Mouse (Mus musculus): ENCODE measurements at regions not wholly inside any gene's neighbourhood (a gene's known extent, or its start where the extent isn't known, plus 50 kb on each side); places are given as distances from the start of the nearest gene placed in this dataset.

GRCm38 (mm10) chr10:15441216-15441615, 723.2 kb upstream of the Gje1 start:
- Histone ChIP-seq H3K27me3 (ENCODE audit: control insufficient read depth, insufficient read depth, low read length) (no peaks in the 10 kb centered on the region), H3K9me3 (ENCODE audit: control insufficient read depth, low read depth, low read length) (no peaks in the 10 kb centered on the region), H3K27ac (ENCODE audit: low read length) (no peak overlapping the region), H3K9ac (replicated peaks; ENCODE audit: low read depth, low read length) (no peak overlapping the region), H3K36me3 (ENCODE audit: control insufficient read depth, insufficient read depth, low read length) (no peaks in the 10 kb centered on the region), H3K4me2 (replicated peaks; ENCODE audit: low read depth, low read length) (no peak overlapping the region), H3K4me1 (ENCODE audit: control insufficient read depth, insufficient read depth, low read length) (no peaks in the 10 kb centered on the region), H3K4me3 (ENCODE audit: low read depth, low read length) (no peak overlapping the region)
- 80% methylated on average over 1 of the region's 1 CpGs for WGBS
- no peak for ATAC-seq (ENCODE audit: insufficient number of reproducible peaks, insufficient read depth, low FRiP score, low read depth)

DNA sequence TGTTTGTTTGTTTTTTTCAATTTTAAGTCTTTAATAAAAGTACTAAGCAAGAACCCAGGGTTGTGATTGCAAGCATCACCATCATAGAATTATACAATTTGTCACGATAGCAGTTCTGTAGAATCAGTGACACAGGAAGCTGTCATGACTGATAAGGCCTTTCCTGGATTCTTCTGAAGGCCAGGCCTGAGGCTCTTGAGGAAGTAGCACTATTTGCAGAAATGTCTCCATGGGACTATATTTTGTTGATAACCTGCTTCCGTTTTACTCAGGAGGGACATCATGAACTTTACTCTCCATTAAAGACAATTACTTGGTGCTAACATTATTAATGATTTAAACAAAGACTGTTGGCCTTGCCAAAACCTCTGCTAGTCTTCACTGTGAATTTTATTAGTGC, 708.7 kb upstream of the Gje1 start:
- Histone ChIP-seq H3K4me1 (ENCODE audit: control insufficient read depth, insufficient read depth, low read length) (no peaks in the 10 kb centered on the region), H3K9ac (replicated peaks; ENCODE audit: low read depth, low read length) (no peak overlapping the region), H3K4me2 (replicated peaks; ENCODE audit: low read depth, low read length) (no peak overlapping the region), H3K4me3 (ENCODE audit: low read depth, low read length) (no peak overlapping the region), H3K36me3 (ENCODE audit: control insufficient read depth, insufficient read depth, low read length) (no peaks in the 10 kb centered on the region), H3K9me3 (ENCODE audit: control insufficient read depth, low read depth, low read length) (no peaks in the 10 kb centered on the region), H3K27ac (ENCODE audit: low read length) (no peak overlapping the region), H3K27me3 (ENCODE audit: control insufficient read depth, insufficient read depth, low read length) (no peaks in the 10 kb centered on the region)
- WGBS = 66% methylated on average over 2 of the region's 2 CpGs
- ATAC-seq (ENCODE audit: insufficient number of reproducible peaks, insufficient read depth, low FRiP score, low read depth) = no peak

DNA sequence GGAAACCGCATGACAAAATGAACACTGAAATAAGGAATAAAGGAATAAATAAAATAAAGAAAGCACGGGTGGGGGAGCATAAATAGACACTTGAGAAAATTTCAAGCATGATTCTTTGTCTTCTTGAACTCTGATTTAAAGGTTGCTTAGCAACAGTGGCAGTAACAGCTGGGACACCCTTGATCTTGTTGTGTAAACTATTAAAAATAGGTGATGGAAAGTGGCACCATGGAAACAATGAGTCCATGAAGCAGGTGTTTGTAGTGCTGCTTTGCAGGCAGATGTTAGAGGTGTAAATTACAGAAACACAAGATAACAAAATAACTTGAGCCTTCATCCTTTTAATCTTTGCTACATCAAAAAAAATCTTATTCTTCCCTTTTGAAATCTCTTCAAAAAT, 688.2 kb upstream of the Gje1 start:
- Histone ChIP-seq H3K4me2 (replicated peaks; ENCODE audit: low read depth, low read length) (no peak overlapping the region), H3K36me3 (ENCODE audit: control insufficient read depth, insufficient read depth, low read length) (no peaks in the 10 kb centered on the region), H3K9ac (replicated peaks; ENCODE audit: low read depth, low read length) (no peak overlapping the region), H3K27me3 (ENCODE audit: control insufficient read depth, insufficient read depth, low read length) (no peaks in the 10 kb centered on the region), H3K4me1 (ENCODE audit: control insufficient read depth, insufficient read depth, low read length) (no peaks in the 10 kb centered on the region), H3K9me3 (ENCODE audit: control insufficient read depth, low read depth, low read length) (no peaks in the 10 kb centered on the region), H3K27ac (ENCODE audit: low read length) (no peak overlapping the region), H3K4me3 (ENCODE audit: low read depth, low read length) (no peak overlapping the region)
- ATAC-seq (ENCODE audit: insufficient number of reproducible peaks, insufficient read depth, low FRiP score, low read depth) = no peak
- 43% methylated on average over 2 of the region's 2 CpGs for WGBS

DNA sequence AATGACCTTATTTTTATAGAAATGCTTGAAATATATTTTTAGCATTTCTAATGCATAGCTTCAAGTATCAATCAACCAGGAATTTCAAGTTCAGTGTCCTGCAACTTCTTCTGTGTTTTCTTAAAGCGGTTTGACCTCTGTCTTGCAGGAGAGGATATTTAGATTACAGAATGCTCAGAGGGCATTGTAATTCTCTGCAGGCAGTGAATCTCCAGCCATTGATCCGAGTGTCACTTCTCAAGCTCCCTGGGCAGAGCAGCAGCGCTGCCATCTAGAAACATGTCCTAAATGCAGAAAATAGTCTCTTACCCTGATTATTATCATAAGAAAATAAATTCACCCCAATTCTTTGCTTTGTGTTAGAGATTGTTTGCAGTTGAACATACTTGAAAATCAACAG, 687.7 kb upstream of the Gje1 start:
- no peak overlapping the region for H3K27ac ChIP-seq (ENCODE audit: low read length)
- no peaks in the 10 kb centered on the region for H3K9me3 ChIP-seq (ENCODE audit: control insufficient read depth, low read depth, low read length)
- H3K27me3 ChIP-seq (ENCODE audit: control insufficient read depth, insufficient read depth, low read length) = no peaks in the 10 kb centered on the region
- no peak for ATAC-seq (ENCODE audit: insufficient number of reproducible peaks, insufficient read depth, low FRiP score, low read depth)
- H3K9ac ChIP-seq (replicated peaks; ENCODE audit: low read depth, low read length) = no peak overlapping the region
- no peak overlapping the region for H3K4me3 ChIP-seq (ENCODE audit: low read depth, low read length)
- WGBS = 28% methylated on average over 3 of the region's 3 CpGs
- H3K4me2 ChIP-seq (replicated peaks; ENCODE audit: low read depth, low read length) = no peak overlapping the region
- H3K4me1 ChIP-seq (ENCODE audit: control insufficient read depth, insufficient read depth, low read length) = no peaks in the 10 kb centered on the region
- no peaks in the 10 kb centered on the region for H3K36me3 ChIP-seq (ENCODE audit: control insufficient read depth, insufficient read depth, low read length)

DNA sequence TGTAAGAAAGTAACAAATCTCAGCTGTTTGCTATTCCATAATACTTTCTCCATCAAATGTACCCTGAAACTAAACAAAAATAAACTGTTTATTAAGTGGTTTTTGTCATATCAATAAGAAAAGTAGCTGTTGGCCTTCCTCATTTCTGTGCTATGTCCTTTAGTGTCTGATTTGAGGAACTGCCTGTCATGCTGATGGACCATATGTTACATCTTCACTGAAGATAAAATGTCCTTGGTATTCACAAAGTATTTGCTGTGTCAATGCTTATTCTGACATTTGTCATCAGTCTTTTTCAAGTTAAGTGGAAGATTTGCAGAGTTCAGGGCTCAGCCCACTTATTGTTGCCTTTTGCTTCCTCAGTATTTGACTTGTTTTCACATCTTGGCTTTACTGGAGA, 682.0 kb upstream of the Gje1 start:
- no peak for ATAC-seq (ENCODE audit: insufficient number of reproducible peaks, insufficient read depth, low FRiP score, low read depth)
- no peaks in the 10 kb centered on the region for H3K4me1 ChIP-seq (ENCODE audit: control insufficient read depth, insufficient read depth, low read length)
- H3K4me2 ChIP-seq (replicated peaks; ENCODE audit: low read depth, low read length) = no peak overlapping the region
- H3K4me3 ChIP-seq (ENCODE audit: low read depth, low read length) = no peak overlapping the region
- no peak overlapping the region for H3K27ac ChIP-seq (ENCODE audit: low read length)
- H3K27me3 ChIP-seq (ENCODE audit: control insufficient read depth, insufficient read depth, low read length) = no peaks in the 10 kb centered on the region
- no peaks in the 10 kb centered on the region for H3K36me3 ChIP-seq (ENCODE audit: control insufficient read depth, insufficient read depth, low read length)
- no peak overlapping the region for H3K9ac ChIP-seq (replicated peaks; ENCODE audit: low read depth, low read length)
- H3K9me3 ChIP-seq (ENCODE audit: control insufficient read depth, low read depth, low read length) = no peaks in the 10 kb centered on the region

- WGBS = 15% methylated on average over 1 of the region's 1 CpGs
- no peaks in the 10 kb centered on the region for H3K4me1 ChIP-seq (ENCODE audit: control insufficient read depth, insufficient read depth, low read length)
- ATAC-seq (ENCODE audit: insufficient number of reproducible peaks, insufficient read depth, low FRiP score, low read depth) = no peak
Measured at GRCm38 (mm10) chr10:15397114-15397513, 679.1 kb upstream of the Gje1 start.

DNA sequence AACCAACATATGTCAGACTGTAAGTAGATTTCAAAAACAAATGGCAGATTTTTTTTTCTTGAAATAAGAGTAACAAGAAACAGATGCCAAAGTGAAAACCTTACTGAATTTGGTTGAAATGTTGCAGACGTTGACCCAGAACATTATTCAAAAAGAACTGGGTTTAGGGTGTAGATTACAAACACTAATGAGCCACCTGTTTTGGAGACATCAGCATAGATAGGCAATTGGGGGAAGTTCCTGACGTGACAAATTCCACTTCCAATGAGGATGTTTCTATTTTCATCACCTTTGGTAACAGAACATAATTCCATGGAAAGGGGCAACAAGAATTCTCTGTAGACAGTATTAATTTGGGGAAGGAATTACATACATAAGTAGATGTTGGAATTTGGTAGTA, 677.3 kb upstream of the Gje1 start:
- no peak overlapping the region for H3K4me3 ChIP-seq (ENCODE audit: low read depth, low read length)
- no peaks in the 10 kb centered on the region for H3K27me3 ChIP-seq (ENCODE audit: control insufficient read depth, insufficient read depth, low read length)
- 53% methylated on average over 2 of the region's 2 CpGs for WGBS
- no peak overlapping the region for H3K27ac ChIP-seq (ENCODE audit: low read length)
- no peak for ATAC-seq (ENCODE audit: insufficient number of reproducible peaks, insufficient read depth, low FRiP score, low read depth)
- no peak overlapping the region for H3K4me2 ChIP-seq (replicated peaks; ENCODE audit: low read depth, low read length)
- H3K9ac ChIP-seq (replicated peaks; ENCODE audit: low read depth, low read length) = no peak overlapping the region
- H3K4me1 ChIP-seq (ENCODE audit: control insufficient read depth, insufficient read depth, low read length) = no peaks in the 10 kb centered on the region
- no peaks in the 10 kb centered on the region for H3K36me3 ChIP-seq (ENCODE audit: control insufficient read depth, insufficient read depth, low read length)
- H3K9me3 ChIP-seq (ENCODE audit: control insufficient read depth, low read depth, low read length) = no peaks in the 10 kb centered on the region

More at GRCm38 (mm10) chr10:15397114-15397513, 679.1 kb upstream of the Gje1 start:
- Histone ChIP-seq H3K9ac (replicated peaks; ENCODE audit: low read depth, low read length) (no peak overlapping the region), H3K4me3 (ENCODE audit: low read depth, low read length) (no peak overlapping the region), H3K27ac (ENCODE audit: low read length) (no peak overlapping the region), H3K27me3 (ENCODE audit: control insufficient read depth, insufficient read depth, low read length) (no peaks in the 10 kb centered on the region), H3K36me3 (ENCODE audit: control insufficient read depth, insufficient read depth, low read length) (no peaks in the 10 kb centered on the region), H3K9me3 (ENCODE audit: control insufficient read depth, low read depth, low read length) (no peaks in the 10 kb centered on the region), H3K4me2 (replicated peaks; ENCODE audit: low read depth, low read length) (no peak overlapping the region)

GRCm38 (mm10) chr10:15392027-15392816, 674.2 kb upstream of the Gje1 start:
- WGBS = 53% methylated on average over 5 of the region's 5 CpGs
- Histone ChIP-seq H3K27ac (ENCODE audit: low read length) (no peak overlapping the region), H3K27me3 (ENCODE audit: control insufficient read depth, insufficient read depth, low read length) (no peaks in the 10 kb centered on the region), H3K4me2 (replicated peaks; ENCODE audit: low read depth, low read length) (no peak overlapping the region), H3K36me3 (ENCODE audit: control insufficient read depth, insufficient read depth, low read length) (no peaks in the 10 kb centered on the region), H3K4me1 (ENCODE audit: control insufficient read depth, insufficient read depth, low read length) (no peaks in the 10 kb centered on the region), H3K9me3 (ENCODE audit: control insufficient read depth, low read depth, low read length) (no peaks in the 10 kb centered on the region), H3K9ac (replicated peaks; ENCODE audit: low read depth, low read length) (no peak overlapping the region), H3K4me3 (ENCODE audit: low read depth, low read length) (no peak overlapping the region)
- ATAC-seq (ENCODE audit: insufficient number of reproducible peaks, insufficient read depth, low FRiP score, low read depth) = no peak

DNA sequence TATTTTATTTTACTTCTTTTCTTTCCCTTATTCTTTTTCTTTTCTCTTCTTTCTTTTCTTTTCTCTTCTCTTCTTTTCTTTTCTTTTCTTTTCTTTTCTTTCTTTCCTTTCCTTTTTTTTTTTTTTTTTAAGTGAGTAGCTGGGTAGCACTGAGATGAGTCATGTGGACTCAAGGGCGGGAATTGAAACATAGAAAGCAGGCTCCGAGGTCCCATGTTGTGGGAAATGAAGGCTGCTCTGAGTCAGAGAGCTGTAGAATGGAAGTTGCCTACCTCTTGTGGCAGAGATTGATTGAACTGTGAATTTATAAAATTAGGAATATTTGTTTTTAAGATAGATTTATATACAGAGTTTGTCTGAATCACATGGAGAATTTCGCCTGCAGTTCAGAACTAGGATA, 655.6 kb upstream of the Gje1 start:
- no peak for ATAC-seq (ENCODE audit: insufficient number of reproducible peaks, insufficient read depth, low FRiP score, low read depth)
- 88% methylated on average over 3 of the region's 3 CpGs for WGBS

More for the DNA sequence above, 655.6 kb upstream of the Gje1 start:
- Histone ChIP-seq H3K27me3 (ENCODE audit: control insufficient read depth, insufficient read depth, low read length) (no peaks in the 10 kb centered on the region), H3K27ac (ENCODE audit: low read length) (no peak overlapping the region), H3K36me3 (ENCODE audit: control insufficient read depth, insufficient read depth, low read length) (no peaks in the 10 kb centered on the region), H3K9me3 (ENCODE audit: control insufficient read depth, low read depth, low read length) (no peaks in the 10 kb centered on the region), H3K4me1 (ENCODE audit: control insufficient read depth, insufficient read depth, low read length) (no peaks in the 10 kb centered on the region), H3K9ac (replicated peaks; ENCODE audit: low read depth, low read length) (no peak overlapping the region), H3K4me3 (ENCODE audit: low read depth, low read length) (no peak overlapping the region), H3K4me2 (replicated peaks; ENCODE audit: low read depth, low read length) (no peak overlapping the region)
